Mouse (Mus musculus) megakaryocyte, adult 5-6 weeks (primary cell): Measurements from ENCODE around the gene Mettl9. TPM values are rescaled to one million over a fixed set of nuclear protein-coding genes. Genes with fewer than 3 reads are reported as not detected.
"Not testable (repeated sequence)": the region's sequence is repeated elsewhere in the genome, so short reads cannot be mapped to it uniquely, and the experiment has no call there.

Experiments
- ATAC-seq: 2 replicates; pipeline ENCODE4 v1.8.0; 2016; ENCODE audit warnings: mild to moderate bottlenecking, inconsistent platforms; ENCODE audit not compliant: poor library complexity, severe bottlenecking
- total RNA-seq, 2 experiments: library from RNA; stranded (forward) in 1 of 2; stranded (reverse) in 1 of 2; fragments of 153-499, 151-499 nt in 1 of 2; fragments of 221-1000, 200-1000 nt in 1 of 2; gene quantifications; 2 replicates each; pipeline versions ENCODE4 v1.2.3 to v1.2.4; 2015 to 2017

The Mettl9 gene
- 106 and 115 TPM in 2 replicates for total RNA-seq (2015)
- total RNA-seq (2017), result 138 and 164 TPM in 2 replicates

DNA sequence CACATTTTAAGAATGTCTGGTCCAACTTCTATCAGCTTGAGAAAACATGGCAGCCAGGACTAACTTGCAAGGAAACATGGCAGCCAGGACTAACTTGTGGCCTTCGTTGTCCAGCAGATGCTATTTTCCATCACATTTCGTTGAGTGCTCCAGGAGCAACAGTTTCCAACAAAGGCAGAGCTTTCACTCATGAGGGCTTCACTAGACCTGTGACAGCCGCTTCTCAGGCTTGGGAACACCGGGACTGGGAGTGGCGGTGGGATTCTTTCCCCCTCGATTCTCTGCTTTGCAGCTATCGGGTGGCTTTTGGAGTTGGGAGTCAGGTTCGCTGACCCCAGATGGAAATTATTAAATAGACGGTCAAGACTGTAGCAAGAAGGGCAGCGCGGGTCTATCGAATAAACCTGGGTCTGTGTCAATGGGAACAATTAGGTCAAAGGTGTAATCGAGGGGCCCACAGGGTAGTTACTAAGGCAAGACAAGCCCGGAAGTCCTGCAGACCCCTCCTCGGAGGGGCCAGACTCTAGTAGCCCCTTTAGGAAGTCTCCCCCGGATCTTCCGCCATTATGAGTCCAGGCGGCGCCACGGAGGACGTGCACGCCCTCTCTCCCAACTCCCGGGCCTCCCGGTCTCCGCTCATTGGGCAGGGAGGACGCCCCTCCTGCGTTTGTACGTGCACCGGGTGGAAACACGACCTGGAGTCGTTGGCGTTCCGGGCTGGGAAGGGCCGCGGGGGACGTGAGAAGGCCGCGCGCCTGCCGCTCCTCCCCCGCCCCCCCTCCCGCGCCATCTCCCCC is at the start of gene Mettl9:
Gene Mettl9 (plus strand): TSS at position 590 of the 797 bp plus-strand sequence.
- ATAC-seq, result peak; percentile 98

DNA sequence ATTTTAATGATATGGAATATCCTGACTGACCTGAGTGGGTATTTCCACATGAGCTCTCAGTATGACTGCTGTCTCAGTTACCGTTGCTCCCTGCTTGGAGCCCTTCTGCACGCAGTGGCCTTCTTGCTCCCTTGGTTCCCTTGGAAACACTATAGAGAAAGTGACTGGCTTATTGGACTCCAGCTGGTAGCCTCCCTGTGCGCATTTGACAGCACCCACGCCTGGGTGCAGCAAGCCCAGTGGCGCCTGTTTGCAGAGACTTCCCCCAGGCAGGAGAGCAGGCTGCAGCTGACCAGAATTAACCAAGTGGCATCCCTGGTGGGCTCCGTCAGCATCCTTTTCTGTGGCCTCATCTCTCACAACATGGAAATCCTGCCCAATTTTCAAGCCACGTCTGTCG is 43.1 kb upstream of the Mettl9 start:
- no peak for ATAC-seq

DNA sequence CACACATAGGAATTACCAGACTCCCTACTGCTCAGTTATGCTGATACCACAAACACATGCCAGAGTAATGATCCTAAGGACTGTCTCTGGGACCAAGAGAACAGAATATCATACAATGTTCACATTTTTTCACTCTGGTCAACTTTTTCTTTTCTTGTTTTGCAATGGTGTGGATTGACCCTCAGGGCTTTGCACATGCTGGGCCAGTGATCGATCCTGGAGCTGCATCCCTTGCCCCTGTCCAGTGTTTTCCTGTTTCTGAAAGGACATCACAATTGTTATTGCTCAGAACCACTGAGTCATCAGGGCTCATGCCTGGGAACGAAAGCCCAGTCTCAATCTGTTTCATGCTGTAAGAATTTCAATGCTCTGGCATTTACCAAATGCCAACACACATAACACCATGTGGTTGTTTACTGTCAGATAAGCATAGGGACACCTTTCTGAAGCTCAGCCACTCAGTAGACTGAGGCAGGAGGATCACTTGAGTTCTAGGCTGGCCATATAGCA is 35.2 kb upstream of the Mettl9 start:
- no peak for ATAC-seq

DNA sequence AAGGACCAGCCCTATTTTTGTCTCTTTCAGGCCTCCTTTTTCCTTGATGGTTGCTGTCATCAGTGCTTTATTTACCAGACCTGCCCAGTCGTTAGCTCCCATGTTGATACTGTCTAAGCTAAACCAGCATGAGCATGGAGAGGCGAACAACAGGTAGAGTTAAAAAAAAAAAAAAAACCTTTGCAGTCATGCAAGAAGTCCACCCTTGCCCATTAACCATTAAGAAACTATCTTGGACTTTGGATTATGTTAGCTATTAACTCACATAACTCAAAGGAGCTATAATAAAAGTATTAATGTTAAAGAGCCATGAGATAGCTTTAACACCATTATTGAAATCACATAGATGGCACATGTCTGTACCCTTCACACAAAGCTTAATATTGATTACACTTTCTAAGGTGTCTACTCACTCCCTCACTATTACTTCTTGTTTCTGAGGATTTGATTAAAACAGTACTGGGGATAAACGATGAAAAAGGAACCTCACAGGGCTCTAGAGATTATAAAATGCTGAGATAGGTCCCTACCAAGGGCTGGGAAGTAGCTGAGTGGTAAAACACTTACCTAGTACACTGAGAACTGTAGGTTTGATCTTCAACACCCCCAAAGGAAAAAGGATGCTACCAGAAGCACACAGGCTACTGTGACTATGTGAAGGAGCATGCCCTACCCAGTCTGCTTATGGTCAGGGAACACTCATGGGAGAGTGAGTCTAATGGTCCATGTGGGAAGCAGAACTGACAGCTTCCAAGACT is 34.0 kb upstream of the Mettl9 start:
- ATAC-seq, result no peak

DNA sequence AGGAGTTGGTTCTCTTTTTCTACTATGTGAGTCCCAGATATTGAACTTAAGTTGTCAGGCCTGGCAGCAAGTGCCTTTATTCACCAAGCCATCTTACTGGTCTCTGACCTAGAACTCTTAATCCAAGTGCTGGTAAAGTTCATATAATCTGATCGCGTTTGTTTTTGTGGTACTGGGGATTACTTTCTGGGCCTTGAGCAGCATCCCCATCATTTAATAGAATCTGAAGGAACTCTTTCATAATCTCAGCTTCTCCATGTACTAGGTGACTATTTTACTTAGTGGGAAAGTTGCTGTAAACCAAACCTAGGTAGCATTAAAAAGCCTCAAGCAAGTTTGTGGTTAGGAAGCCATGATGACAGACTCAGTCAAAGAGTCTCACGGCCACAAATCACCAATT is 32.4 kb upstream of the Mettl9 start:
- no peak for ATAC-seq

DNA sequence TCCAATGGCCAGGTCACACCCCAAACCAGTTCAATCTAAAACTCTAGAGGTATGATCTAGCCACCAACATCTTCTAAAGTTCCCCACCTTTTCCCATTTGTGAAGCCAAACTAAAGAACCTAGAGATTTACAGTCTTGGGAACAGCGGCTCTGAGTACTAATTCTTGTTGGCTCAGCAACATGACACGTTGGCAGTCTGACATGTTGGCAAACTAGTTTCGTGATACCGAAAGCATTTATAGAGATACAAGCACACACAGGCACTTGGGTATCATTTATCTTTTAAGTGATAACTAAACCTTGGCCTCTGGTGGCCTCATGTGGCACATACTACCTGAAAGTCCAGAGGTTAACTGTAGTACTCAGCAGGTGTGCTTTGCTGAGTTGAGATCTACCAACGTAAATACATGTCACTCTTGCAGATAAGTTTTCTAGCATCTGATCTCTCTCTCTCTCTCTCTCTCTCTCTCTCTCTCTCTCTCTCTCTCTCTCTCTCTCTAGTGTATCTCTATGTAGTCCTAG is 31.8 kb upstream of the Mettl9 start:
- ATAC-seq, result no peak

DNA sequence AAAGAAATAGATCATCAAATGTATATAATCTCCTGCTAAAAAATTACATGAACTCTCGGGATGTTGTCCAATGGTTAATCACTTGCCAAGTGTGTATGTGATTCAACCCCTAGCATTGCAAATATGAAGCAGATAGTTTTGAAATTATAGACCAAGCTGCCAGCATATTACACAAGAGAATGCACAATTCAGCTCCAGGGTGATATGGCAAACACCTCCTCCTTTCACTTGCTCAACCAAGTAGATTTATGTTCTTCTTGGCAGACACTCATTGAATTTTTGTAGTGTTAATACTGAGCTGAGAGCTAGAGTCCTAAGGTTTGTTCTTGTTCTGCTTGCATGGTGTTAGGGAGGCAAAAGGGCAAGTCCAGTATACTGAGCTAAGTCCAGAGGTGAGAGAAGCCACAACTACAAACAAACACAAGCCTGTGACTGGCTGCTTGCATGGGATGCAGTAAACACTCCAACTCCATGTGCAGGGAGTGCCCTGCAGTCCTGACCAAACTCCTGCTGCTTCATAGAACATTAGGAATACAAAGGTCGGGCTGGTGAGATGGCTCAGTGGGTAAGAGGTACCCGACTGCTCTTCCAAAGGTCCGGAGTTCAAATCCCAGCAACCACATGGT is 30.3 kb upstream of the Mettl9 start:
- no peak for ATAC-seq

DNA sequence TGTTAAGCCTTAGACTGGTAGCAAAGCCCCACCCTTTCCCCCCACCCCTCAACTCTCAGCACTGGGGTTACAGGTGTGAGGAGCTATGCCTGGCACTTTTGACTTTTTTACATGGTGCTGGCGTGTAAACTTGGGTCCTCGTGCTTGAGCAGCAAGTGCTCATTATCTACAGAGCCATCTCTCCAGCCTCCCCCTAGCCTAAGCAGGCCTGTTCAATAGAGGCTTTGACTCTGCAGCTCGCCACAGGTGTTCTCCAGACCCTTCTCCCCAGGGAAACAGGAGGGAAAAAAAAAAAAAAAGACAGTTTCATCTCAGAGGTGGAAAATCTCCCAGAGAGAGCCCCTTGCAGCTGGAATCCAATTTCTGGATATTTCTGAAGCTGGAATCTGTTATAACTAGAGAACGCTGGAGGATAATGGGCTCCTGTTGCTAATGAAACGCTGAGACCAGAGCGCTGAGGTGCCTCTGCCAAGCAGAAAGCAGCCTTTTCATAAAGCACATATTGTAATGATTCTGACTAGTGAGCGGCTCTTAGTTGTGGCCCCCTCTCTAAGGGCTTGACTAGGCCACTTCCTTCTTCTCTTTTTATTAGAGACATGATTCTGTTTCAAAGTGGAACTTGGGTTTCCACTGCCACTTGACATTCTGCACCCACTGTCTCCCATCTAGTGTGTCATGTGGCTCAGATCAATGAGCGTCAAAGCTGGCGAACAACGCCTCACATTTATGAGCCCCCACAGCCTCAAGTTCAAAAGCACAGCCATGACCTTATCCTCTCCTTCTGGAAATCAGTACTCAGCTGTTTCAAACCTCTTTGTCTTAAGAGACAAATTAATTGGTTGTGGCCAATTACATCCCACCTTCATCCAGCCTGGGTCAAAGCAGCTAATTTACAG is 22.2 kb upstream of the Mettl9 start:
- no peak for ATAC-seq

DNA sequence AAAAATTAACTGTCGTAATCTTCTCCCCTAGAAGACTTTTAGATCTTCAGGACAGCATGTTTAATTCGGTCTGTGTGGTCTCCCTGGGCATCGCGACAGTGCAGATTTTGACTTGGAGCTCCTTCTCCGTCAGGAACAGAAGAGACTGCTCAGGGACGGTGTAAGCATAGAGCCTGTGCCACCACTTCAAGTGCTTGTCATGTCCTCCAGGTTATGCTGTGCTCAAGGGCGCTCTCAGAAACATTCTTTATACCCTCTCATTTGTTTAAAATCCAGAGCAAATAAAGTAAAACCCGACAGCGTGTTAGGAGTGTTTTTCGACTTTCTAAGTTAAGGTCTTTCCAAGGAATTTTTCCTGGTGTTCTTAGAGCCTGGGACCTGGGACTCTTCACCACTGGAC is 19.8 kb upstream of the Mettl9 start:
- no peak for ATAC-seq

DNA sequence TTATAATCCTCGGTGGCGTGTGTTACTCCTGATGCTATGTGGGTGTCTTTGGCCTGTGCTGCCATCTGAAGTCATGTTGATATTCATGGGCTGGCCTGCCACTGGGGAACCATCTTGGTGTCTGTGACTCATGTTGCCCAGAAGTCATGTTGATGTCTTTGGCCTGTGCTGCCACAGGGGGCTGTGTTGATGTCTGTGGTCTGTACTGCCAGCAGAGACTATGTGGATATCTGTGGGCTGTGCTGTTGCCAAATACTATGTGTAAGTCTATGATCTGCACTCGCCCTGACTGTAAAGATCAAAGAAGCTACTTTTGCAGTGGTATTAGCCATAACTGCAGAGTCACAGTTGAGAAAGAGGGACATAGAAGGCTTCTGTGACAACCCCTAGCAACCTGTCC is 15.5 kb upstream of the Mettl9 start:
- ATAC-seq, result peak; percentile 64

DNA sequence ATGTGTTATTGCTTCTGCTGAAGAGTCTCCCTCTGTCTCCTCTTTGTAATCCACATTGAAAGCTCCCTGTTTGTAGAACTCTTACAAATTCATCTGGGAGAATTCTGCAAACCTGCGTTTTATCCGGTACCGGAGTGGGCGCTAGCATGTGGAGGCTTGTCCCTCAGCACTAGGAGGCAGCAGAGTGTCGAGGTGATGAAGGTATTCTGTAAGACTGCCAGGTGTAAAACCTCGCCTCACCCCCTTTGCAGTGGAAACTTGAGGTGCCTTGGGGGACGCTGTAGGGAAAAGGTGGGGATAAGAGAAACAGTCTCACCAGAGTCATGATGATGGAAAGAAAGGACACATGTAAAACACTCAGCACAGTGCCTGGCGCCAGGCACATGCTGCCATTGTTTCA is 14.0 kb upstream of the Mettl9 start:
- ATAC-seq, result peak; percentile 87

DNA sequence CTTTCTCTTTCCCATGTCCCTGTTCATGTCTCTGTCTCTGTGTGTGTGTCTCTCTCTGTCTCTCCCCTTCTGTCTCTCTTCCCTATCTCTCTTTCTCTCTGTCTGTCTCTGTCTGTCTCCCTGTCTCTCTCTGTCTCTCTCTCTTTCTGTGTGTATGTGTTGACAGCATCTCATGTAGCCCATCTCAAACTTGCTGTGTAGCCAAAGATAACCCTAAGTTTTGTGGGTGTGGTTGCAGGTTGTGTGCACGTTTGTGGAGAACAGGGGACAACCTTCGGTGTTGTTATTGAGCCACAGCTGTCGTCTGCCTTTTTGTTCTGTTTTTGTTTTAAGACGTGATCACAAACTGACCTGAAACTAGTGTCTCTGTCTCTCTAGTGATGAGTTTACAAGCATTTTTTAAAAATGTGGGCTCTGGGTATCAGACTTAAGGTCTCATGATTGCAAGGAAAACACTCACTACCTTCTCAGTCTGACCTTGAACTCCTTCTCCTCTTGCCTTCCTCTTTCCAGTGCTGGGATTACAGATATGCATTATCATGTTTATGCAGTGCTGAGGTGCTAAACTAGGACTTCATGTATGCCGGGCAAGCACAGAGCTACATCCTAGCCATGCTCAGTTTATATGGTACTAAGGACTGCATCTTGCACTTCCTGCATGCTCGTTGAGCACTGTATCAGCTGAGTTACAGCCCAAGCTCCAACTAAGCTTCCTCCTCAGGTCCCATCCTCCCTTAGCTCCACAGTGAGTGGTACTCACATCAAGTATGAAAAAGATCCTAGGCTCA is 8.8 kb upstream of the Mettl9 start:
- ATAC-seq, result peak; percentile 64

DNA sequence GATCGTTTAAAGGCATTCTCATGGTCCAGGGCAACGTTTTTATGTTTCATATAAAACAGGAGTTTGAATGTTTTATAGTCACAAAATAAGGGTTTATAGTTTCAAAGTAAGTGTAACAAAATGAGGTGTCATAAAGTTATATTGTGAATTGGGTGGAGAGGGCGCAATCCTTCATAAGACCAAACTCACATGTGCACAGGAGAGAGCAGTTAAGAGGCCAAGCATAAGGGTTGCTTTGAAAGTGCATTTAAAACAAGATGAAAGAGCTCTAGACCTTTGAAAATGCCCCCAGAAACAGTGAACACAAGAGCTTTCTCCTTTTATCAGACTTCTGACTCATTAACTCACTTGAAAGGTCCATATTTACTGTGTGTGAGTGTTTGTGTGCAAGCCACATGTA is 7.9 kb upstream of the Mettl9 start:
- no peak for ATAC-seq

DNA sequence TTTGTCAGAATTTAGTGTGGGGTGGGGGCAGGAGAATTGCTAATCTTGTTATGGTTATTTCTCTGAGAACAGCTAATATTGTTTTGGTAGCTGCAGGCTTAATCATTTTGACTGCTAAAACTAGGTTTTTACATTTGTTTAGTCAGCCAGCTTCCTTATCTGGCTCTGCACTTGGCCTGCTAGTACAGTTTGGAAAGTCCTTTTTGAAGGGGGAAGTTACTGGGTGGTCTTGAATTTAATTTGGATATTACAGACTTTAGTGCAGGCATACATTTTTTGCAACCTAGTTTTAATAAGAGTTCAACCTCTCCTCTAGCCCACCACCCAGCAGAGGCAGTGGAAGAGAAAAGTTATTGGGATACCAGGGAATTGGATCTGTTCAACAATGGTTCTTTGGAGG is 4.3 kb upstream of the Mettl9 start:
- not testable (repeated sequence) for ATAC-seq

DNA sequence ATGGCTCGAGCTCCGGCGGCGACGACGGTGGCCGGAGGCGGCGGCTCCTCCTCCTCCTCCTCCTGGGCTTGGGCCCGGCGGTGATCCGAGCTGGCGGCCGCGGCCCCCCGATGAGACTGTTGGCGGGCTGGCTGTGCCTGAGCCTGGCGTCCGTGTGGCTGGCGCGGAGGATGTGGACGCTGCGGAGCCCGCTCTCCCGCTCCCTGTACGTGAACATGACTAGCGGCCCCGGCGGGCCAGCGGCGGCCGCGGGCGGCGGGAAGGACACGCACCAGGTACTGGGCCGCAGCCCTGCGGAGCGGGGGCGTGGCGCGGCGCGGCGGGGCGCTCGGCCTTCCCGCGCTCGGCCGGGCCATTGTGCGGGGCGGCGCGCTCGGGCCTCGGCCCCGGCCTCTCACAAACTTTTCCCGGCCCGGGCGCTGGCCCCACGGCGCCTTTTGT is 476 bp downstream of the Mettl9 start:
- peak; percentile 14 for ATAC-seq

DNA sequence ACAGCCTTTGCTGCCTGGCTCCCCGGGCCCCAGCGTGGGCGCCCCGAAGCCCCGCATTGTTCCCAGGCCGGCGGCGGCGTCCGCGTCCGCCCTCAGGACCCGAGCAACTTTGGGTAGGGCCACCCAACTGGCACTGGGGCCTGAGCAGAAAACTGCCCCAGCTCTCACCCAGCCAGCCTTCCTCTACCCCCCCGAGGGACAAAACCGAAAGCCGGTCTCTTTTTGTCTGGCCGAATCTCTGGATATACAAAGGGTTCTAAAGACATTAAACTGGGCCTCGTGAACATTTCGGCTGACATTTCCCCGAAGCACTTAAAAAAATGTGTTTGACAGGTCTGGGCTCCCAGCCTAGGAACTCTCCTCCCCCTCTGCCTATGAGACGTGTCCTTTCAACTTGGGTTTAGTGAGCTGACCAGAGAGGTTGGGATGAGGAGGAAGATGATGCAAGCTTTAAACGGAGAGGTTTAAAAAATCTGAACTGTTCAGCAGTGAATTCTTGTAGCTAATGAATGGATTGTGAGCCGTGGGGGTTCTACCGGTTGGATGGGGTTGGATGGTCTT is 996 bp downstream of the Mettl9 start:
- ATAC-seq, result peak; percentile 13; the same call in 1 of the 2 replicates

DNA sequence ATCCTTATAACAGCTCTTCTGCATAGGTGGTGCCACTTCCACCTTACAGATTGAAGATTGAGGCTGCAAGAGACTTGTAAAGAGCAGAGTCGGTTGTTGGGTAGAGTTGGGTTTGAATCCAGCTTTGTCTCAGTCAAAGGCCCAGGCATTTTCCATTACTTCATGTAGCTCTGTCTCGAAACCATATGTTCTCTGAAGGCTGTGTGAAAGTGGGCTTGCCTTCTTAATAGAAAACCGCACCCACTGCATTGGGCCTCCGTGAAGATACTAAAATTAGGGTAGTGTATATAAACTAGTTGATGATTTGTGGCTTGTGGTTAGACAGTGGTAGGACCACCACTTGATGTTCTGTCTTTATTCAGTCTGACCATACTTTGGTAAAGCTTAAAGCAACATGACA is 6.3 kb downstream of the Mettl9 start:
- ATAC-seq, result no peak

DNA sequence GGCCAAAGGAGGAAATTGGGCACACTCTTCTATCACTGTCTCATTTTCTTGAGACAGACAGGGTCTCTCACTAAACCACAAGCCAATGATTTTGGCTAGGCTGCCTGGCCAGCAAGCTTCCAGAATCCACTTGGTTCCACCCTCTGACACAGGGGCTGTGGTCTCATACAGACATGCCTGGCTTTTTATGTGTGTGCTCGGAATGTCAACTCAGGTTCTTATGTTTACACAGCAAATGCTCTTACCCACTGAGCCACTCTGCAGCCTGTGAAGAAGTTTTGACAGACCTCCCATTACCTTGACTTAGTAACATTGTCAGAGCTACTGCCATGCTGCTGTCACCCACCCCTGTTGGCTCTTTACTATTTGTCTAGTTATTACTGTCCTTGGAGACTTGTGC is 7.7 kb downstream of the Mettl9 start:
- ATAC-seq, result no peak

DNA sequence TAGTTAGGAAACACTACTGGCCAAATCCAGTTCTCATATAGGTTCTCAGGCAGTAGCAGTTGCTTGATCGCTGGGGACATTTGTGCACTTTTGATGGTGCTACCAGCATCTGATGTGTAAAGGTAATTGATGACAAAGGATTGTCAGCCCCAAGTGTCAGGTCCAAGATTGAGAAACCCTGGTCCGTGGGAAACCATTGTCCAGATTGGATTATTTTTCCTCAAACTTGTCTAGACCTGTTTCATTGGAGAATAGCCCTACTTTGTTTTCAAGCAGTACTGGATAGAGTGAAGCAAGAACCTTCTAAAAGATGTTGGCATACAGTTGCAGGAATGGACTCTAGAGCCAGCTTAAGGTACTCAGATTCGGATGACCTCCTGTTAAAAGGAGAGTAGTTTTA is 8.8 kb downstream of the Mettl9 start:
- ATAC-seq, result no peak
